Mouse (Mus musculus): ENCODE results near the gene Stag1.

DNA sequence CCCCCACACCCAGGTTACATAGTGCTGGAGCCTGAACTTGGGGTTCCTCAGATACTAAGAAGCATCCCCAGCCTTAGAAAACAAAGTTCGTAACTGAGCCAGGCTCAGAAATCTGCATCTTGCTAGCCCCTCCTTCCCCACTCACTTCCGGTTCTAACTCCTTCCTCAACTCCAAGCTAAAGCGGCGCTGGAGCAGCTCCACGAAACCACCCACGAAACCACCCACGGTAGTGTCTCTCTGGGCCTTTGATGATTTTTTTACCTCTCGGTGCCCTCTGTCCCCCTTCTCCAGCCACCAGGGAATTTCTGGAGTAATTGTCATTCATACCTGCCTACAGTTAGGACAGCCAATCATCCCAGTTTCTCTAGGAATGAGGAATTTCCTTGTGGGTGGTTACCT lies at the start of gene Stag1:
- no peak for TF ChIP-seq CTCF (IDR thresholded peaks at IDR 0.05; ENCODE audit: extremely low read depth, insufficient read depth, low read length)
- TF ChIP-seq POLR2A (IDR thresholded peaks at IDR 0.05; ENCODE audit: extremely low read depth, insufficient read depth, low read length): no peak
